Mouse (Mus musculus) lung, postnatal 4 days (tissue): ENCODE measurements at regions not wholly inside any gene's neighbourhood (a gene's known extent, or its start where the extent isn't known, plus 50 kb on each side); places are given as distances from the start of the nearest gene placed in this dataset.

Experiments
- DNase-seq, 2 experiments: peaks; one replicate each; pipeline ENCODE4 v3.0.0; 2021

- DNase-seq = no peak
Measured at GRCm38 (mm10) chr19:51102411-51102810, 424.0 kb upstream of the Sorcs1 start.

DNA sequence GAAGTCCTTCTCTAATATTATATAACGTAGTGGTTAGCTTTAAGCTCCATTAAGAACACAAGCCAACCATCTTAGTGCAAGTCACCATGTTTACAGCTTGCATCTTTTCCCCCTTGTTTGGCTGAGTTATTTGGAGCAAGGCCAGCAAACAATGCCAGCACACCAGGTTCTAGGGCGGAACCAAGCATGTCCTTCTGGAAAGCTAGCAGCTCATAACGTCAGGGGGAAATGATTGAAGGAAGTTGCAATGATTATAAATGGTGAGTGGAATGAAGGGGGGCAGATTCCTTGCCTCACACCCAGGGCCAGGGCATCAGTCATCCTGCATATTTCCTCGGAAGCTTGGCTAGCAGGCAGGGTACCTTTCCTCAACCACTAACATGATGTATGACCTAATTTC lies 396.3 kb upstream of the Sorcs1 start:
- peak; percentile 5 to 26 for DNase-seq

GRCm38 (mm10) chr19:51059961-51060665 lies 381.7 kb upstream of the Sorcs1 start:
- peak in 1 of 2 experiments; percentile 6 for DNase-seq

- DNase-seq = no peak
Measured at GRCm38 (mm10) chr19:51043544-51043943, 365.1 kb upstream of the Sorcs1 start.

GRCm38 (mm10) chr19:50994471-50994870 lies 316.0 kb upstream of the Sorcs1 start:
- no peak for DNase-seq

DNA sequence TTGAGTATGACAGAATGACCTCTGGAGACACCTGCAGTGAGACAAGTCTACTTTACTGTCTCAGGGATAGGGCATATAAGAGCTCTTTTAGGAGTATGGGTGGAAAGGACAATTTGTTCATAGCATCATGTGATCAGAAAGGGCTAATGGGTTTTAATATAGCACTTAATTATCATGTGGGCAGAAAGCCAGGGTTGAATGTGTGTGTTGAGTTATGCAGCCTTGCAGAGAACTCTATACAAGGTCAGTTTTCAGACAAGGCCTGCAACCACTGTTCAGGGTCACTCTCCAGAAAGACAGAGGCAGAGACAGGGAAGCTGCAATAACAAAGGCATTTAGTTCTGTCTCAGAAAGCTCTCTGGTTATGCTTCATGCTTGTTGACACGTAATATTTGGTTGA lies 292.6 kb upstream of the Sorcs1 start:
- DNase-seq = no peak

- DNase-seq = no peak
Measured at GRCm38 (mm10) chr19:50961910-50962309, 283.5 kb upstream of the Sorcs1 start.

- no peak for DNase-seq
Measured at GRCm38 (mm10) chr19:50945006-50945405, 266.6 kb upstream of the Sorcs1 start.

GRCm38 (mm10) chr19:50911646-50912045 lies 233.2 kb upstream of the Sorcs1 start:
- no peak for DNase-seq

DNA sequence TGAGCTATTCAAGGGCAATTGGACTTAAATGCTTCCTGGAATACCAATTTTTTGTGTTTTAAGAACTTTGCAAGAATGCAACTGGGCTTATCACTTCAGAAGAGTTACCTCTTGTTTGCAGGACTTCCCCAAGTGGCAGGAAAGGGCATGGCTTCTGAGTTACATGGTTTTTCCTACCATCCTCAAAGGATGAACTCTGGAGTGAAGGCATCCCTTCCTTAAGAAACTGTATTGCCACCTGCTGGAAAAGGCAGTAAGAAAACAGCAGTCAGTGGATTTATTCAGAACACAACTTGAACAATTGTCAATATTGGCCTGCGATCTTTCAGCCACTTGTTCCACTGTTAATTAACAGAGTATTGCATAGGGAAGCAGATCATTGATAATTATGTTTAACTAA lies 232.2 kb upstream of the Sorcs1 start:
- DNase-seq = no peak

- no peak for DNase-seq
Measured at GRCm38 (mm10) chr19:50908751-50909150, 230.3 kb upstream of the Sorcs1 start.

- no peak for DNase-seq
Measured at GRCm38 (mm10) chr19:50893755-50894154, 215.3 kb upstream of the Sorcs1 start.

GRCm38 (mm10) chr19:50872661-50873060 lies 194.2 kb upstream of the Sorcs1 start:
- no peak for DNase-seq

DNA sequence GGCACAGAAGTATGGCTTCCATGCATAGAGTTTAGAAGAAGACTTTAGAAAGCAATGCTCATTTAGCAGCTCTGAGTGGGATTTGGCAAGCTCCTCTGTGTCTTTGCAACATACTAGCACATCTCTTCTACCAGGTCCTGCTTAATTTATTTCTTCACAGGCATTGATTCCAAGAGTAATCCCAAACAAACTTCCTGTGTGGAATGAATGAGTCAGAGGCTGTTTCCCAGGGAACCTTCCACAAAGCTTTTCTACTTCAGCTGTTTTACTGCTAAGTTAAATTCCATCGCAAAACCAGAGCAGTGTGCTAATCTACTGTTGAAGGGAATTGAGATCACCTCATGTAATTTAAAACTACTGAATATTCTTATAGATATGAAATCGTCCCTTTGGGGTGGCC lies 193.7 kb upstream of the Sorcs1 start:
- no peak for DNase-seq

DNA sequence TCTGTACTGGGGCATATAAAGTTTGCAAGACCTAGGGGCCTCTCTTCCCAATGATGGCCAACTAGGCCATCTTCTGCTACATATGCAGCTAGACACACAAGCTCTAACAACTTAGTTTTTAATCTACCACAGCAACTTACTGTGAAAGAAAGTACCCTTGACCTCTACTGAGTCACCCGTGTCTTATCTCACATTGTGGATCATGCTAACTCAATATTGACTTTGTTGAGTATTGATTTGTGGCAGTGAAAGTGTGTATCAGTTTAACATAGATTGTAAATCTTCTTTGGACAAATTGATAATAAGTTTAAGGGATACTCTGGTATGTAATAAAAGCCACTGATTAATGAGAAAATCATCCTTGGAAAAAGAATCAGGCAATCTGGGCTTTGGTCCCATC lies 176.4 kb upstream of the Sorcs1 start:
- DNase-seq = no peak

- DNase-seq = no peak
Measured at GRCm38 (mm10) chr19:50840499-50840898, 162.1 kb upstream of the Sorcs1 start.
